Comparison of ENCODE assay signal across 15 mouse cellular contexts in the genomic region with DNA sequence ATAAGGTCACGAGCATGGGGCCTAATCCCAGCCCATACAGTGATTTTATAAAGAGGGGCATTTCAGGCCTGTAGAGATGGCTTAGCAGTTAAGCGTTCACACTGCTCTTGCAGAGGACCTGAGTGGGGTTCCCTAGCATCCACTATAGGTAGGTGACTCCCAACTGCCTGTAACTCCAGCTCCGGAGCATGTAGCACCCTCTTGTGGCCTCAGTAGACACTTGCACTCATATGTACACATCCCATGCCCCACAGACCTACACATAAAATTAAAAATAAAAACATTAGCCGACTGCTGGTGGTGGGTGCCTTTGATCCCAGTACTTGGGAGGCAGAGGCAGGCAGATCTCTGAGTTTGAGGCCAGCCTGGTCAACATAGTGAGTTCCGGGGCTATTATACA.
DNase-seq lines count a peak whose midpoint lies in the region; ATAC-seq and TF ChIP-seq lines count a peak whose summit lies in the region.
"Had no signal": no experiment of that assay in that cellular context is flagged by ENCODE, and none has a peak within 500 bp of the region (broad histone marks: within the 10 kb centered on the region; RNA-seq: fewer than 3 reads in every experiment).

No protein-coding gene starts in this region.

- no peak for TF ChIP-seq EP300 in lung, postnatal 0 days (IDR thresholded peaks at IDR 0.05)

- no peak for TF ChIP-seq POLR2A in cerebellum, adult 2 months (IDR thresholded peaks at IDR 0.05; ENCODE audit: borderline replicate concordance, insufficient read depth, low read length)
- no peak for TF ChIP-seq POLR2A in lung, adult 2 months (IDR thresholded peaks at IDR 0.05; ENCODE audit: borderline replicate concordance, extremely low read depth, low read depth, low read length)

- 95% methylated on average over 5 of the region's 5 CpGs for WGBS in cerebellum, adult 2 months
- 85% methylated on average over 5 of the region's 5 CpGs for WGBS in intestine, postnatal 0 days
- 80% methylated on average over 5 of the region's 5 CpGs for WGBS in intestine, embryonic 16.5 days
- 77% methylated on average over 5 of the region's 5 CpGs for WGBS in lung, postnatal 0 days
- 88% methylated on average over 5 of the region's 5 CpGs for WGBS in lung, adult 2 months
- WGBS in neural tube, embryonic 15.5 days: 89% methylated on average over 5 of the region's 5 CpGs

- DNase-seq in cerebellum, adult 2 months: peak in 1 of 2 experiments; percentile 2
- no peak for DNase-seq in cerebellum, adult 9-11 months
- no peak for DNase-seq in lung, postnatal 0 days (ENCODE audit: low spot score)
- DNase-seq in lung, adult 2 months: no peak
- no peak for DNase-seq in kidney, adult 8-10 months
- DNase-seq: adrenal gland, postnatal 36 days; cerebellum, postnatal 25 days; lung, postnatal 14 days; thymus, postnatal 36 days had no signal

- no peak overlapping the region for H3K4me3 ChIP-seq in cerebellum, adult 2 months (replicated peaks; ENCODE audit: insufficient read depth, low read depth, low read length)
- no peak overlapping the region for H3K4me3 ChIP-seq in intestine, postnatal 0 days (ENCODE audit: low read depth, low read length)
- H3K4me3 ChIP-seq in intestine, embryonic 16.5 days (ENCODE audit: low read length): no peak overlapping the region
- no peak overlapping the region for H3K4me3 ChIP-seq in lung, postnatal 0 days (ENCODE audit: low read depth, low read length)
- H3K4me3 ChIP-seq in lung, adult 2 months (replicated peaks; ENCODE audit: extremely low read depth, low read depth, low read length): no peak overlapping the region
- no peak overlapping the region for H3K4me3 ChIP-seq in neural tube, embryonic 15.5 days (replicated peaks)
- H3K4me3 ChIP-seq: hindbrain, embryonic 12.5 days; midbrain, embryonic 10.5 days had no signal

- no peaks in the 10 kb centered on the region for H3K9me3 ChIP-seq in intestine, postnatal 0 days (ENCODE audit: control insufficient read depth)
- H3K9me3 ChIP-seq in intestine, embryonic 16.5 days (ENCODE audit: control insufficient read depth, low read length): 0 out of 2 replicates have a peak, but pooled peaks cover 5% of the 10 kb centered on the region
- H3K9me3 ChIP-seq in lung, postnatal 0 days (ENCODE audit: low read length): no peaks in the 10 kb centered on the region
- no peaks in the 10 kb centered on the region for H3K9me3 ChIP-seq in neural tube, embryonic 15.5 days (replicated peaks)

- no peaks in the 10 kb centered on the region for H3K4me1 ChIP-seq in cerebellum, adult 2 months (ENCODE audit: control insufficient read depth, insufficient read depth, low read length)
- H3K4me1 ChIP-seq in intestine, postnatal 0 days (replicated peaks; ENCODE audit: control insufficient read depth, insufficient read depth, low read length): no peaks in the 10 kb centered on the region
- H3K4me1 ChIP-seq in intestine, embryonic 16.5 days (ENCODE audit: control insufficient read depth, insufficient read depth, low read length): no peaks in the 10 kb centered on the region
- H3K4me1 ChIP-seq in lung, postnatal 0 days (ENCODE audit: insufficient read depth, low read depth, low read length): no peaks in the 10 kb centered on the region
- H3K4me1 ChIP-seq in lung, adult 2 months (ENCODE audit: control insufficient read depth, insufficient read depth, low read length): no peaks in the 10 kb centered on the region
- H3K4me1 ChIP-seq in neural tube, embryonic 15.5 days: peaks cover 15% of the 10 kb centered on the region
- H3K4me1 ChIP-seq: hindbrain, embryonic 12.5 days had no signal

- peak; percentile 33; the same call in 1 of the 2 replicates for TF ChIP-seq CTCF in cerebellum, adult 2 months (IDR thresholded peaks at IDR 0.05; ENCODE audit: borderline replicate concordance, insufficient read depth, low read depth, low read length)
- peak; percentile 47 for TF ChIP-seq CTCF in intestine, postnatal 0 days (IDR thresholded peaks at IDR 0.05; ENCODE audit: low read depth)
- TF ChIP-seq CTCF in lung, postnatal 0 days (IDR thresholded peaks at IDR 0.05): 0 out of 2 replicates have a peak, but pooled peaks have one; percentile 15
- TF ChIP-seq CTCF in lung, adult 2 months (IDR thresholded peaks at IDR 0.05; ENCODE audit: insufficient read depth, low read length): no peak

- H3K9ac ChIP-seq in intestine, postnatal 0 days (ENCODE audit: low read depth, low read length): no peak overlapping the region
- H3K9ac ChIP-seq in intestine, embryonic 16.5 days (ENCODE audit: low read depth, low read length): no peak overlapping the region
- no peak overlapping the region for H3K9ac ChIP-seq in lung, postnatal 0 days (replicated peaks; ENCODE audit: low read depth)
- H3K9ac ChIP-seq in neural tube, embryonic 15.5 days (replicated peaks): no peak overlapping the region
- H3K9ac ChIP-seq: hindbrain, embryonic 12.5 days had no signal

- H3K36me3 ChIP-seq in intestine, postnatal 0 days (ENCODE audit: control insufficient read depth, insufficient read depth): no peaks in the 10 kb centered on the region
- H3K36me3 ChIP-seq in intestine, embryonic 16.5 days (ENCODE audit: control insufficient read depth, insufficient read depth, low read length): no peaks in the 10 kb centered on the region
- H3K36me3 ChIP-seq in lung, postnatal 0 days (ENCODE audit: insufficient read depth, low read length): no peaks in the 10 kb centered on the region
- H3K36me3 ChIP-seq in neural tube, embryonic 15.5 days: no peaks in the 10 kb centered on the region
- H3K36me3 ChIP-seq: G1E; hindbrain, embryonic 12.5 days; midbrain, embryonic 10.5 days had no signal

- no peak overlapping the region for H3K4me2 ChIP-seq in intestine, postnatal 0 days (replicated peaks; ENCODE audit: low read depth)
- no peak overlapping the region for H3K4me2 ChIP-seq in intestine, embryonic 16.5 days (ENCODE audit: low read depth, low read length)
- H3K4me2 ChIP-seq in lung, postnatal 0 days (replicated peaks; ENCODE audit: low read depth, low read length): no peak overlapping the region
- H3K4me2 ChIP-seq in neural tube, embryonic 15.5 days: no peak overlapping the region
- H3K4me2 ChIP-seq: hindbrain, embryonic 12.5 days had no signal

- H3K27ac ChIP-seq in cerebellum, adult 2 months (ENCODE audit: insufficient read depth, low read length): no peak overlapping the region
- H3K27ac ChIP-seq in intestine, postnatal 0 days (ENCODE audit: low read depth, low read length): no peak overlapping the region
- no peak overlapping the region for H3K27ac ChIP-seq in intestine, embryonic 16.5 days (ENCODE audit: low read length)
- H3K27ac ChIP-seq in lung, postnatal 0 days (ENCODE audit: low read length): no peak overlapping the region
- H3K27ac ChIP-seq in neural tube, embryonic 15.5 days (replicated peaks): peak overlapping the region; percentile 42; the same call in 1 of the 2 replicates
- H3K27ac ChIP-seq: hindbrain, embryonic 12.5 days; midbrain, embryonic 10.5 days had no signal

- ATAC-seq in intestine, postnatal 0 days: no peak
- no peak for ATAC-seq in intestine, embryonic 16.5 days
- ATAC-seq in lung, postnatal 0 days: no peak
- no peak for ATAC-seq in neural tube, embryonic 15.5 days (ENCODE audit: low FRiP score)

- H3K27me3 ChIP-seq in cerebellum, adult 2 months (ENCODE audit: control insufficient read depth, insufficient read depth, low read length): no peaks in the 10 kb centered on the region; the same call in 1 of the 2 replicates
- H3K27me3 ChIP-seq in intestine, postnatal 0 days (replicated peaks; ENCODE audit: control insufficient read depth, insufficient read depth, low read length): no peaks in the 10 kb centered on the region
- no peaks in the 10 kb centered on the region for H3K27me3 ChIP-seq in intestine, embryonic 16.5 days (replicated peaks; ENCODE audit: control insufficient read depth, insufficient read depth, low read length)
- H3K27me3 ChIP-seq in lung, postnatal 0 days (replicated peaks; ENCODE audit: insufficient read depth, low read length): no peaks in the 10 kb centered on the region
- H3K27me3 ChIP-seq in neural tube, embryonic 15.5 days (replicated peaks): no peaks in the 10 kb centered on the region
- H3K27me3 ChIP-seq: hindbrain, embryonic 12.5 days had no signal
